Mouse (Mus musculus) heart, postnatal 10 days (tissue): Measurements from ENCODE around the gene 9130213A22Rik. TPM values are rescaled to one million over a fixed set of nuclear protein-coding genes. Genes with fewer than 3 reads are reported as not detected.

Source experiments
- DNase-seq, 2 experiments: peaks; one replicate each; pipeline ENCODE4 v3.0.0; 2021
- intact Hi-C: fragments of 180-260 bp; cut with DNase I; formaldehyde crosslinking; loops from one replicate; pipeline ENCODE4 v1.15.1; 2025
- total RNA-seq, 2 experiments: library from RNA; stranded (reverse); gene quantifications; 2 replicates each; pipeline ENCODE4 v1.2.3; 2021

9130213A22Rik gene
- total RNA-seq, 2 experiments from 2014 or later: 0.42 to 0.60 TPM

DNA sequence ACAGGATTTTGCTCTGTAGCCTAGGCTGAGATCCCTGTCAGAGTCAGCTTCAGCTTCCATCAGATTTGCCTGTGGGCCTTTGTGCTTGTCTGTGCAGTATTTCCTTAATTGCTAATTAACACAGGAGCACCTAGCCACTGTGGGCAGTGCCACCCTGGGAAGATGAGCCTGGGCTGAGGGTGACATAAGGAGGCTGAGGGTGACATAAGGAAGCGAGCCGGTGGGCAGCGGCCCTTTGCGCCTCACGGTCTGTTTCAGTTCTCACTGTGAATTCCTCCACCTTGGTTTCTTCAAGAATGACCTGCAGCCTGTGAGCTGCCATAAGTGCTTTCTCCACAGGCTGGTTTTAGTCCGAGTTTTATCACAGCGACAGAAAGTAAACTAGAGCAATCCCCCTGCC is 40.8 kb downstream of the 9130213A22Rik start:
- intact Hi-C loops: no loop called here
- DNase-seq: no peak

DNA sequence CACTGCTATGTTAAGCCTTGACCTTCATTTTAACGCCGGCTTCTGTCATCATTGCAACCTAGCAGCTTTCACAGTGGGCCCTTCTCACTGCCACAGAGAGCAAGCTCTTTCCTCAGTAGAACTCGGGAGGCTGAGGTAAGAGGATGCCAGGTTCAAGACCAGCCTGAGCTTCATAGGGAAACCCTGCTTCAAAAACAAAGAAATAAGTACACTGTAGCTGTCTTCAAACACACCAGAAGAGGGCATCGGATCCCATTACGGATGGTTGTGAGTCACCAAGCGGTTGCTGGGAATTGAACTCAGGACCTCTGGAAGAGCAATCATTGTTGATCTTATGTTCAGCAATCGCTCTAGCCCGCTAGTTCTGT is 41.5 kb downstream of the 9130213A22Rik start:
- intact Hi-C loops: no loop called here
- no peak for DNase-seq

DNA sequence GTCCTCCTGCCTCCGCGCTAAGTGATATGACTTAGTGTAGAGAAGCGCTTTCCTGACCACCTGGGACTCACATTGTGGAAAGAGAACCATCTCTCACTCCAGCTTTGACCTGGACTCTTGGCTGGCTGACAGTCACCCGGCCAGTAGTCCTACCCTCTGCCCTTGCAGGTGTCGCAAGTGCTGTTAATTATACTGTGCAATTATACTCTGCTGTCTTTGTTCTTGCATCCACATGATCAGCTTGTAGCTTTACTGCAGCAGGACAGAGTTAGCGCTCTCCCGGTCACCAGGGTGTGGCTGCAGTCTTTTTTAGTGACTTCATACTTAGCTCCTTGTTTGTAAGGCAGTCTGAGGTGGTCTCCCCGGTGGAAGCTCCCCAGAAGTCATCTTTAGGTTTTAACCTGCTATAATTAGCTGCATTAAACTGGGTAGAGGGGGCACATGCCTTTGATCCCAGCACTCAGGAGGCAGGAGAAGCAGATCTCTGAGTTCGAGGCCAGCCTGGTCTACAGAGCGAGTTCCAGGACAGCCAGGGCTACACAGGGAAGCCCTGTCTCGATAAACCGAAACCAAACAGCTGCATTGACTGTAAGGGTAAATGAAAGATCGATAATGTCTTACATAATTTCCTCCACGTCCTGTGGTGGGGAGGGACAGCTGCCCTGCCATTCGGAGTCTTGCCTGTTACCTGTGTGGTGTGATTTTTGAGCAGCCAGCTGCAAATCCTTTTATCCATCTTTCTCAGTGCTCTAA is 42.1 kb downstream of the 9130213A22Rik start:
- intact Hi-C loops: no loop called here
- DNase-seq: no peak

DNA sequence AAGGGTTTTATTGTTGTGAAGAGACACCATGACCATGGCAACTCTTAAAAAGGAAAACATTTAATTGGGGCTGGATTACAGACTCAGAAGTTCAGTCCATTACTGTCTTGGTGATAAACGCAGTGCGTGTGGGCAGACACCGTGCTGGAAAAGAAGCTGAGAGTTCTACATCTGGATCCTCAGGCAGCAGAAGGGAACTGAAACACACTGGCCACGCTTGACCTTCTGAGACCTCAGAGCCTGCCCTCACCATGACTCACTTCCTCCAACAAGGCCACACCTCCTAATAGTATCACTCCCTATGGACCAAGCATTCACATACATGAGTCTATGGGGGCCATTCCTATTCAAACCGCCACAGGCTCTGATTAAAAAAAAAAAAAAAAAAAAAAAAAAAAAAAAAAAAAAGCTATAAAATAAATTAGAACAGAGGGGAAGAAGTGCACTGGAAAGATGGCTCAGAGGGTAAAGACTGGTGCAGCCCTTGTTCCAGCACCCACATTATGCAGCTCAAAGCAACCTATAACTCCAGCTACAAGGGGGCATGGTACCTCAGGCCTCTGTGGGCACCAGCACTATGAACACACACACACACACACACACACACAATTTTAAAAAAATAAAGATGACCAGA is 43.5 kb downstream of the 9130213A22Rik start:
- peak; percentile 35 to 39 for DNase-seq
- intact Hi-C loops: no loop called here

DNA sequence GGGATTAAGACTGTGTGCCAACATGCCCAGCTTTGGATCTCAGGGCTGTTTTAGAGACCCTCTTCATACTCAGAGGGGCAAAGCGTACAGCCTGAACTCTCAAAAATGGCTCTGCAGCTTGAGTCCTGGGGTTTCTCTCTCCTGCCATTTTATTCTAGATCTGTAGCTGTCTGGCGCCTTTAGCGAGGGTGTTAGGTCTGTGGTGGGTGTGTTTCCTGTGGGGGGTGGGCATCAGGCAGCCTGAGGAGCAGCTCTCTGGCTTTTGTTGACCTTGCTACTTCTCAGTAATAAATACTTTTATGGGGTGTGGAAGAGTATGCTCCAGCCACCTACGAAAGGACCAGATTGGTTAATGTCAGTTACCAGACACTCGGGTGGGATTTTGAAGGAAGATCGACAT is 44.3 kb downstream of the 9130213A22Rik start:
- DNase-seq: no peak
- intact Hi-C loops: no loop called here

DNA sequence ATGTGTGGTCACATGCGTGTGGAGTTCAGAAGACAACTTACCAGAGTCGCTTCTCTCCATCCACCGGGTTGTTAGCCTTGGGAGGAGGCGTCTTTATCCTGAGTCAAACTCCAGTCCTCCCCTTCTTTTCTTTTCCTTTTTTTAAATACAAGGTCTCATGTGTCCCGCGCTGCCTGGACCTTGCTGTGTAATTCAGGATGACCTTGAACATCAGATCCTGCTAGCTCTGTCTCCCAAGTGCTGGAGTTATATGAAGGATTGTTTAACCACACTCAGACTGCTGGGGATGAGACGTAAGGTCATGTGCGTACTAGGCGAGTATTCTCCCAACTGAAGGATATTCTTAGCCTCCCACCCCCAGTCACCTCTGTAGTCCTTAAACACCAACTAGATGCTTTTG is 45.1 kb downstream of the 9130213A22Rik start:
- intact Hi-C loops: no loop called here

DNA sequence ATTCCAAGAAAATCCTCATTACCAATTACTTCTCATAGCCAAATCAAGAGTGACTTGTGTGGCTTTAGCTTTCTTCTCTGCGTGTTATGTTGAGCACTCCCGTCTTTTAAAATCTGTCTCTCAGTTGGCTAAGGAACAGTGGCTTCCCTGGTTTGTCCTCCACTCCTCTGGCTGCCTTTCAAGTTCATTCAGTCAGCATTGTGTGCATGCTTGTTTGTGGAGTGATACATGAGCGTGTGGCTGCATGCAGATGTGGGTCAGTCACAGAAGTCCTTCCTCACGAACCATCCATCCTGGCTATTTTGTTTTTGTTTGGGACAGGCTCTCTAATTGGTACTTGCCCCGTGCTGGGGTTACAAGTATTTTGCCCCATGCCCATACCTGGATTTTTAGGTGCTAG is 45.8 kb downstream of the 9130213A22Rik start:
- intact Hi-C loops: no loop called here
- peak; percentile 32 to 44 for DNase-seq

More for the DNA sequence above, 45.1 kb downstream of the 9130213A22Rik start:
- DNase-seq: no peak

DNA sequence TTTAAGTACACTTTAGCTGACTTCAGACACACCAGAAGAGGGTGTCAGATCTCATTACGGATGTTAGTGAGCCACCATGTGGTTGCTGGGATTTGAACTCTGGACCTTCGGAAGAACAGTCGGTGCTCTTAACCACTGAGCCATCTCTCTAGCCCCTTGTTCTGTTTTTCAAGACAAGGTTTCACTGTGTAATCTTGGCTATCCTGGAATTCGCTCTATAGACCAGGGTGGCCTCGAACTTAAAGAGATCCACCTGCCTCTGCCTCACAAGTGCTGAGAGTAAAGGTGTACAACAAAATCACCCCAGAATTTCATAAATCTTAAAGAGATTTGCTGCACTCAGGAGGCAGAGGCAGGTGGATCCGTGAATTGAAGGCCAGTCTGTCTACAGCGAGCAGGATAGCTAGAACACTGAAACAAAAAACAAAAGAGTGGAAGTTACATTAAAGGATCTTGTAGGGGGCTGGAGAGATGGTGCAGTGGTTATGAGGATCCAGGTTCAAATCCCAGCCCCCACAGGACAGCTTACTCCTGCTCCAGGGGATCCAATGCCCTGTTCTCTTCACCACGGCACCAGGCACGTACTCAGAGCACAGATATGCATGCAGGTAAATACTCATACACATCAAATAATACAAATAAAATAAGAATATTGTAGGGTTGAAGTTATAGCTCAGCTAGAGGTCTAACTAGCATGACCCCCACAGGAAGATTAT is 46.5 kb downstream of the 9130213A22Rik start:
- intact Hi-C loops: no loop called here
- no peak for DNase-seq

DNA sequence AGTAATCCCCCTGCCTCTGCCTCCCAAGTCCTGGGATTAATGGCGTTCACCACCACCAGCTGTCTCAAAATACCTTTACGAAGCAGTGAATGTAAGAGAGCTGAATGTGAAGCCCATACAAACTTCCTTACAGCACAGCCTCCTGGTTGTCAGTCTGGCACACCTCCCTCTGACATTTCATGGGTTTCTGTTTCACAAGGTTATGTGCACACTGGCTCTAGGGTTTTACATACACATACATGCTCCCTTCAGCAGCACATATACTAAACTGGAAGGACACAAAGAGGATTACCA is 47.7 kb downstream of the 9130213A22Rik start:
- intact Hi-C loops: loop anchor here (5.0 kb wide), 1 partner anchor 173 kb away; no protein-coding TSS in a partner anchor
- no peak for DNase-seq

DNA sequence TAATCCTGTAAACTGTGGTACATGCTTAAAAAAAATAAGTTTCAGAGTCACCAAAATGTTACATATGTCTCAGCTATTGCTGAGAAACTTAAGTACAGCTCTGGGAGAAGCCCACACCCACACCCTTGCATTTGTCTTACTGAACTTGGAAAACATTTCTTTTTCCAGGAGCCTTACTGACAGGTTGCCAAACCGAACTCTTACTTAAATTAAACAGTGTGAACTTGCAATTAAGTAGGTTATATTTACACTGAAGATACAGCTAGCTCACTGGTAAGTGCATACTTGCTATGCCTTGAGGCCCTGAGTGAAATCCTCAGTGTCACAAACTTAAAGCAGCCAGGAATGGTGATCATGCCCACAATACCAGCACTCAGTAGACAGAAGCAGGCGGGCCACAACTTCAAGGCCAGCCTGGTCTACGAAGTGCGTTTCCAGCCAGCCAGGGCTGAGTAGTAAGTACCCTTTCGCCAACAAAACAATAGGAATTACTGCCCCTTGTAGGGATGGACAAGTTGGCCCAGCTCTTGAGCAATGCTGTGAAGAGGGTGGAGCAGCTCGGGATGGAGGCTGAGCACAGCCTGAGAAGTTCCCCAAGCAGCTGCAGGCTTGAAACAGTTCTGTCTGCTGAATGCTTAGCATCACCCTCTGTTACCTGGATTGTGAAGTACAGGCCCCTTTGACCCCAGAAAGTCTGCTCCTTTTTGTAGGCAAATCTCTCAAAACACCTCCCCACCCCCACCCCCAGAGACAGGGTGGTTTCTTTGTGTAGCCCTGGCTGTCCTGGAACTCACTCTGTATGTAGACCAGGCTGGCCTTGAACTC is 48.2 kb downstream of the 9130213A22Rik start:
- peak; percentile 11 to 24 for DNase-seq
- intact Hi-C loops: loop anchor here (2.0 to 5.0 kb wide), 2 partner anchors 15 to 173 kb away; partner anchors contain the start of gene Vamp2

DNA sequence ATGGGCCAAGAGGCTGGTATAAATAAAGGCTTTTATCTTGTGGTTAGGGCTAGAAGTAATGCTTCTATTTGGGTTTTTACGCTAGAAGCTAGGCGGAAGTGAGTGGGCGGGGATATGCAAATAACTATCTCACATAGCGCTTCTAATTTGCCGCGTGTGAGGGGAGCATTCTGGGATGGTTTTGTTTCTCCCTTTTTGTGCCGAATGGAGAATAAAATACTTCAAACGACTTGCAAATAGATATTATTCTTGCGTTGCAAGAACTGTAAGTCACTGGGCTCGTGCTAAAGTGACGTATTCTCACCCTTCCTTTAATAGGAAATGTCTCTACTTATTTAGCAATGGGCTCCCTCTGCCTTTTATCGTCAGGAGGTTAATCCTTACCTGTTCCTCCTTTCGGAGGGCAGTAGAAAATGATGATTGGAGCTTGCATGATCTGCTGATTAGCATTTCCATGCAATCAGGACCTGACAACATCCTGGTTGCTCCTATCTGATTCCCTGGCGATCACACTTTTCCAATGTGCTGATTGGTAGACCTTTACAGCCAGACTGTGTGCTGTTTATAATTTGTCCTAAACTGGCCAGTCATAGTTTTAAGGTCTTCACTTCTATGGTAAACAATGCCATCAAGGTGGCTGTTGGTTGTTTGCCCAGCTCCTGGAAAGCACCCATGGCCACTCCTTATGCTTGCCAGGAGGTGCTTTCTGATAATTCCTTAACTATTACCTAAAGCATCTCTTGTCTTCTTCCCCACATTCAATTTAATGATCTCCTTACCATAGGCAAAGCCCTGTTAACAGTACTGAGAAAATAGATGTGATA is 49.1 kb downstream of the 9130213A22Rik start:
- intact Hi-C loops: loop anchor here (2.0 to 5.0 kb wide), 2 partner anchors 16 to 174 kb away; partner anchors contain the start of gene Vamp2
- peak; percentile 90 to 91 for DNase-seq

DNA sequence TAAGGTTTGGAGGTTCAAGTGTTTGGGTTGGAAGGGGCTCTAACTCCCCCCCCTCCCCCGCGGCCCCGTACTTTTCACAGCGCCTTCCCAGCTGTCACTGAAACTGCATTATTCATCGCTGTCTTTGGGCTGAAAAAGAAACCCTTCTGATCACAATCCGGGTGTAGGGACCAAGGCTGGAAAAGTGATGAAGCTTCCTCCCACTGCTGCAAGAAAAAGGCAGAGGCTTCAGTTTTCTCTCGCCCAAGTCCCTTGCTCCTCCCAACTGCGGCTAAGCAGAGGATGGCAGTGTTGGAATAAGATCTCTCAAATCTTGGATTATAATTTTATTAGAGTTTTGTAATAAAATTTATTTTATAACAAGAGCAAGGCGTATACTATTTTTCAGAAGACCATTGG is 49.7 kb downstream of the 9130213A22Rik start:
- intact Hi-C loops: loop anchor here (2.0 to 5.0 kb wide), 2 partner anchors 16 to 175 kb away; partner anchors contain the start of gene Vamp2
- DNase-seq: peak; percentile 14 to 20

DNA sequence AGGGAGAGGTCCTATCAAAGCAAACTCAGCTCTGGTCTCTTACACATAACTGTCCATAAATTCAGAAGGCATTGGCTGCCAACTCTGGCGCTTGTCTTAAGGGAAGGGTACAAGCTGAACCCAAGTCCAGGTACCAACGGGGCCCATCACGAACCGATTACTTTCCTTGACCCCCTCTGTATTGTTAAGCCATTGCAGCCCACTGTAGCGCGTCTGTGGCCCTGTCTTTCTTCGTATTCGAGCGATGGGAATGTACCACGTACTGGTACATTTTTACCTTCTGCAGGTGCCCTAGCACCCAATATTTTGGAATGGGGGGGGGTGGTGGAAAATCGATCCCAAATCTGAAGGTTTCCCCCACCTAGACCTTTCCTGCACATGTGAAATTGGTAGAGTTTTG is 50.2 kb downstream of the 9130213A22Rik start:
- intact Hi-C loops: loop anchor here (2.0 to 5.0 kb wide), 2 partner anchors 17 to 175 kb away; partner anchors contain the start of gene Vamp2
- DNase-seq: no peak

DNA sequence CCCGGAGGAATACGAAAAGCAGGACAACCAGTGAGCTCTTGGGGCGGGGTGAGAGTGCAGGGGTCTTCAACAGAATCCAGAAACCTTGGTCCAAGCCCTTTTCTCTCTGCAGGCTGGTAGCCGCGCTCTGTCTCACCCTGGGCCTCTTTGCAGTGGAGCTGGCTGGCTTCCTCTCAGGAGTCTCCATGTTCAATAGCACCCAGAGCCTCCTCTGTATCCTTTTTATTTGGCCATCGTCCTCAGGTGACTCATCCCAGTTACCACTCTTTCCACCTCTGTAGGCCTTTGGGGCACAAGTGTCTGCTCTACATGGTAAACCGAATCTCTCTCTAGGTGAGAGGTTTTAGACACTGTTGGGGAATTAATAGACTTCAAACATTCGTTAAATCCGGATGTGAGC is 51.1 kb downstream of the 9130213A22Rik start:
- DNase-seq: no peak
- intact Hi-C loops: loop anchor here (5.0 kb wide), 1 partner anchor 176 kb away; no protein-coding TSS in a partner anchor

DNA sequence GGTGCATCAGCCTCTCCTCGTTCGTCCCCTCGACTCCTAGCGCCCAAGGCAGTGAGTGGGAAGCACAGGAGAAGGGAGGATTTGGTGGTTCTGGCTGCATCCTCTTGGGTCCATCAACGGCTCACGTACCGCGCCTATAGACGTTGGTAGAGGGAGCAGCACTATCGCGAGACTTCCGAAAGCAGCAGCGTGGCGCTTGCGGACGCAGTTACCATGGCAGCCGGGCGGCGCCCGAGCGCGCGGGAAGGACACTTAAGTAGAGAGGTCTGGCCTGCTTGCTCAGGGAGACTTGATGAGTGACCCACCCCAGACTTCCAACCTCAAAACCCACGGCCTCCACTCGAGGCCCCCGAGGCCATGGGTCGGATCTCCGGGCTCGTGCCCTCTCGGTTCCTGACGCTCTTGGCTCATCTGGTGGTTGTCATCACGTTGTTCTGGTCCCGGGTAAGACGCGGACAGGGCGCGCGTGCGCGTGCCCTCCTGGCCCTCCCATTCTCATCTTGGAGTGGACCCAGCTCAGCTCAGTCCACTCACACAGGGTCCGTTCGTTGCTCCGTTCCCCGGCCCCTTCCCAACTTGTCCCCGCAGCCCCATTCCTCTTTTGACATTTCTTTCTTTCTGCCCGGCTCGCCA is 51.7 kb downstream of the 9130213A22Rik start, which contains the start of gene Tmem107:
TSS of gene Tmem107 (plus strand) at position 217 of the 633 bp plus-strand sequence.
- intact Hi-C loops: loop anchor here (5.0 kb wide), 1 partner anchor 177 kb away; no protein-coding TSS in a partner anchor

DNA sequence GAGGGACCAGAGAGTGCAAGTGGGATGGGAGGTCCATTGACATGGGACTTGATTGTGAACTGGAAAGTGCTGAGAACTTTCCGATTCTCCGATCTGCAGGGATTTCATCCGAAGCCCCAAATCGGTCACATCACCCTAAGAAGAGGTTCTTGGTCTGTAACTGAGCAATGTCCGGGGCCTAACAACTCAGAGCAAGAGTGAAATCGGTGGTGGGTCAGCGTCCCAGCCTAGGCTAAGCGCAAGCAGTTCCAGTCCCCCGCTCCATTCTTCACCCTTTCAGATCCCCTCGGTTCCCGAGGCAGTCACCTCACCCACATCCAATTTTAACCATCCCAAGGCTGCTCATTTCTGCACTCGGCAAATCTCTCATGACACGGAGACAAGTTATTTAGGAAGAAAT is 52.3 kb downstream of the 9130213A22Rik start:
- no peak for DNase-seq
- intact Hi-C loops: loop anchor here (5.0 kb wide), 1 partner anchor 177 kb away; no protein-coding TSS in a partner anchor

More for the DNA sequence above, 51.7 kb downstream of the 9130213A22Rik start, which contains the start of gene Tmem107:
- peak; percentile 95 to 96 for DNase-seq
